Mouse (Mus musculus) brown adipose tissue, adult 24 weeks (tissue): ENCODE data around the gene Irf6. TPM values are rescaled to one million over a fixed set of nuclear protein-coding genes. Genes with fewer than 3 reads are reported as not detected.

Experiments
- H3K27ac ChIP-seq: fragments of 200-500 bp; replicated peaks from 2 replicates; pipeline ENCODE4 v1.5.1; 2012; ENCODE audit warnings: low read depth, mild to moderate bottlenecking, low read length
- H3K4me1 ChIP-seq: fragments of 200-500 bp; 2 replicates; pipeline ENCODE4 v1.6.1; 2012; ENCODE audit warnings: low read length, mixed read lengths; ENCODE audit not compliant: control insufficient read depth, insufficient read depth, insufficient read length
- H3K4me3 ChIP-seq: fragments of 200-500 bp; 2 replicates; pipeline ENCODE4 v1.5.1; 2012; ENCODE audit warnings: low read depth, mild to moderate bottlenecking, low read length, moderate library complexity; ENCODE audit not compliant: insufficient read depth
- polyA plus RNA-seq: library from polyadenylated mRNA; stranded (reverse); fragments of >200 nt; gene quantifications from 2 replicates; pipeline ENCODE4 v1.2.4, GENCODE M21; 2012; ENCODE audit not compliant: missing spikeins, insufficient read depth, insufficient read length

Irf6 gene
- 0.24 TPM in 1 of 2 replicates, not detected in the other for polyA plus RNA-seq

DNA sequence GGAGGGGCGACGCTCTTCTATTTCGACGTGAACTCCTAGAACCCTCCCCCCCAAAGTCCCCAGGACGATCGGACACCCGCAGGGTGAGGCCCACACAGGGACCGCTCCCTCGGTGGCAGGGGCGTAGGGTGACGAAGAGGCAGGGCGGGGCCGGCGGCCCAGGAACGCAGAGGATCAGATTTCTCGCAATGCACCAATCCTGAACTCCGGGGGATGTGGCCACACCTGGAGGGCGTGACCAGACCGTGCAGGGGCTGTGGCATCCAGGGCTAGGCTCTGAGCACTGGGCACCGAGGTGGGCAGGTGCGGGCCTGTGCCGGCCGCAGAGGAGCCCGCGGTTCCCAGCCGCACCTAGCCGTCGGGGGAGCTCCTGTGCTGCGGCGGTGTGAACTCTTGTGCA lies at the start of gene Irf6:
TSS of gene Irf6 (plus strand) at position 240 of the 400 bp plus-strand sequence.
- H3K4me3 ChIP-seq = peak within 1 kb of the TSS; percentile 27
- no peak within 1 kb of the TSS for H3K27ac ChIP-seq
- H3K4me1 ChIP-seq = no peaks in the 10 kb centered on the region; the same call in 1 of the 2 replicates

DNA sequence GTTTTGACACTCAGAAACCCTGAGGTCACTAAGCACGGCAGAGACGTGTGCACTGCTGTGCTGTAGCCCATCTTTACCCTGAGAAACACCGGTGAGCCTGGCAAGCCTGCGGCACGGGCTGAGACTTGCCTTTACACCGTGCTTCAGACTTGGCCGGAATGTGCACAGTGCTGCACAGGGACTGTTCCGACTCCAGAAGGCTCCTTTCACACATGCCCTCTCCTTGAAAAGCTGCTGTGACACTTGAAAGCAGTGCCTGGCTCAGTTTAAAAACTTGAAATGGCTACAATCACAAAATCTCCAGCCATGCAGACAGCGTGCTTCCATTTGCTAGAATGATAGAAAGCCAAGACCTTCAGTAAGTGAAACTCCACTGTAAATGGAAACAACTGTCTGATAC lies 40.8 kb upstream of the Irf6 start:
- Histone ChIP-seq H3K4me3 (no peak overlapping the region), H3K27ac (no peak overlapping the region), H3K4me1 (no peaks in the 10 kb centered on the region)

DNA sequence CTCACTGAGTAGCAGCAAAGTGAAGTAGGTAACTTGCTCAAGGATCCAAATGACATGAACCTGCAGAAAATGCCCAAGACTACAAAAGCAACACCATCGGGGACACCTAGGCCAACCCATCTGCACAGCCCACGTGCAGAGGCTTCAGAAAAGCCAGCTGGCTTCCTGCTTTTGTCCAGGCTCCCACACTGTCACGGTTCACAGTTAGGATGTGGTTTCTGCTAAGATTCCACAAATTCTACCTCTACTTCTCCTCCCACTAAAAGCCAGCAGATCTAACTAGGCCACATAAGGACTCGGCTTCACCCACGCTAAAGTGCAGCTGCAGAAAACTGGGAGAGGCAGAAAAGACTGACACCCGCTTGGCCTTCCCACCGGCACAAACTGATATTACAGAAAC lies 30.1 kb upstream of the Irf6 start:
- H3K4me1 ChIP-seq = no peaks in the 10 kb centered on the region
- no peak overlapping the region for H3K4me3 ChIP-seq
- H3K27ac ChIP-seq = no peak overlapping the region

DNA sequence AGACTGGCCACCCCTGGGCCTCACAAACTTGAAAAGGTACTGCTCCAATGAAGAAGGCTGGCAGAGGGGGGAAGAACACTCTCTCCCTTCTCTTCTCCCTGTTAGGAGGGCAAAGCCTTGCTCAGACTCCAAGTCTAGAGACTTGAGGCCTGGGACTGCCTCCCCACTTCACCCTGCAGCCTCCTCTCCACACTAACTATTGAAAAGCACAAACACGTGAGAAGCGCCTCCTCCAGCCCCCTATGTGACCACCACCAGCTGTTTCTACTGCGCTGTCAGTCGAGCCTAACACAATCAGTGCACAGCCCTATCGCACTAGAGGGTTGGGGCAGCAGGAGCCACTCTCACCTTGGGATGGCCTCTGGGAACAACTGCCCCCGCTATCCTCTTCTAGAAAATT lies 29.6 kb upstream of the Irf6 start:
- no peaks in the 10 kb centered on the region for H3K4me1 ChIP-seq
- H3K27ac ChIP-seq = no peak overlapping the region
- no peak overlapping the region for H3K4me3 ChIP-seq

DNA sequence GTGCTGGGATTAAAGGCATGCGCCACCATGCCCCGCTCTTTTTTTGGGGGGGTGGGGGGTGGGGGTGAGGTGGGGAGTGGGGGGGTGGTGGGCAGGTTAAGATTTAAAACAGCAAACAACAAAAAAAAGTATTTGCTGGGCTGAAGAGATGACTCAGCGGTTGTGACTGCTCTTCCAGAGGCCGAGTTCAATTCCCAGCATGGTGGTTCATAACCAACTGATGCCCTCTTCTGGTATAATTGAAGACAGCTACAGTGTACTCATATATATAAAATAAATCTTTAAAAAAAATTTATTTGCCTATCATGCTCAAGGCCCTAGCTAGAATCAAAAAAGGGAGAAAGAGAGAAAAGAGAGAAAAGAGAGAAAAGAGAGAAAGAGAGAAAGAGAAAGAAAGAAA lies 27.1 kb upstream of the Irf6 start:
- no peak overlapping the region for H3K27ac ChIP-seq
- no peaks in the 10 kb centered on the region for H3K4me1 ChIP-seq
- no peak overlapping the region for H3K4me3 ChIP-seq

DNA sequence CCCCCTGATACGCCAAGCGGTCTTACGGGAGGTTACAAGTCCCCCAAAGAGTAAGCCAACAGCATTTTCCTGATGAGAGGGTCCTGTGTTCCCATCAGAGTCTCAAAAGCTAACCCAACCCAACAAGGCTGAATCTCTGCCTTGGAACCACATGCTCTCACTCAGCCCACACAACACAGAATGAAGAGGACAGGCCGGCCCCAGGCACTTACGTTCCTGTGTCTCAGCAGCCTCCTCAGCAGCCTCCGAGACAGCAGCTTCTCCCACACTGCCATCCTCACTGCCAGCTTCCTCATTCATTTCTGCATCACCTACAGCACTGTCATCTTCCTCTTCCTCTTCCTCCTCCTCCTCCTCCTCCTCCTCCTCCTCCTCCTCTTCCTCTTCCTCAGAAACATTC lies 24.9 kb upstream of the Irf6 start:
- no peak overlapping the region for H3K27ac ChIP-seq
- no peak overlapping the region for H3K4me3 ChIP-seq
- H3K4me1 ChIP-seq = no peaks in the 10 kb centered on the region

DNA sequence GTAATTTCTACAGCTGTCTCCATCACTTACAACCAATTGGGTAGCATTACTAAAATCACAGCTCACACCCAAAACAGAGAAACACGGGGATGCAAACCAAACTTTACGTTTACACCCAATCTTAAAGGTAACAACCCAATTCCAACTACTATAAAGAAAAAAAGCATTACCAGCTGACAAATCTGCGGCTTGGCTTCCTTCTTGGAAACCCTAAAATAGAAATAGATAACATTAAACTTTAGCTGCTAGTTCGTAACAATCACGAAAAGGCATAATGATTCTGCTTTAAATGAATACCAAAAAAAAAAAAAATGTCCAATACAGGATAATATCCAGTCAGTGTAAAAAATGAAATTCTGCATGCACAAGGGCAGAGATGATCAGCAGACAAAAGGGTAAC lies 23.6 kb upstream of the Irf6 start:
- H3K4me3 ChIP-seq = peak overlapping the region; percentile 97
- no peak overlapping the region for H3K27ac ChIP-seq
- H3K4me1 ChIP-seq = no peaks in the 10 kb centered on the region

DNA sequence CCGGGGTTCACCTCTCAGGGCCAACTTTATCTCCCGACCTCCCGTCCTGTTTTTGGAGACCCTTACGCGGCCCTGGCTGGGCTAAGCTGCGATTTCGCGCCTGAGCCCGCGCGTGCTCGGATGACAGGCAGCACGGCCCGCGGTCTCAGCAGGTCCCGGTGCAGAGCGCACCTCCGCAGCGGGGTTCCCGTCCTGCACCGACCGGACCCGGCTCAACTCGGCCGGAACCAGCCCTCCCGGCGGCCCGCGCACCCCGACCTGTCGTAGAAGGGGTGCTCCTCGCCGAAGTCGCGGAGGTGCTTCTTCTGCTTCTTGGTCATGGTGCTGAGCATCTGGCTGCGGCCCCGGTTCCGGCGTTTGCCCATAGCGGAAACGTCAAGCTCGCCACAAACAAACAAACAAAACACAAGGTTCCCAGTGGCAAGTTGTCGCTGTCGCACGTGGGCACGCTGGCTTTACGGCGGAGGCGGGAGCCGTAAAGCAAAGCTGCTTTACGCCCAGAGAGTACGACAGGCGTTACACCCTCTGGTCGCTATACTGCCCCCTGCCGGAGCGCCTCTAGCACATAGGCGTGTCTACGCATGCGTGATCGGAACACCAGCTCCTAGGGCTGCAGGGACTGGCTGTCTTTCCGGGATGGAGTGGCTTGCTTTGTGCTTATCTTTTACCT lies 23.0 kb upstream of the Irf6 start, which contains the start of gene Diexf:
TSS of gene Diexf (minus strand) at position 487 of the 670 bp plus-strand sequence.
- Histone ChIP-seq H3K27ac (peak within 1 kb of the TSS; percentile 70; the same call in 1 of the 2 replicates), H3K4me3 (peak within 1 kb of the TSS; percentile 97)

DNA sequence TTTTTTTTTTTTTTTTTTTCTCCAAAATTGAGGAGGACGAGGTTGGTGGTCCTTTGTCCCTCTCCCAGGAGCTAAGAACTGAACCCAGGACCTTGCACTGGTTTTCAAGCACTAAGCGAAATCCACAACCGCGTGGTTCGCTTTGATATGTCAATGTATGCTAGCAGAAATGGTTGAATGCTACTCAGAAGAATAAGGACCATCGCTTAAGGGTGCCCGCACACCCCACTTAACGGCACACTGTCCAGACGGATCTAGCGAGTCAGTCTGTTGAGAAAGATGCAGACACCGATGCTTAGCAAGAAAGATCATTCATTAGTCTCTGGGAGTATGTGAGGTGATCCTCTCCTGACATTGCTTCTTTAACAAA lies 22.5 kb upstream of the Irf6 start:
- Histone ChIP-seq H3K4me3 (peak overlapping the region; percentile 41), H3K4me1 (no peaks in the 10 kb centered on the region)

More for the DNA sequence above, 23.0 kb upstream of the Irf6 start, which contains the start of gene Diexf:
- no peaks in the 10 kb centered on the region for H3K4me1 ChIP-seq

DNA sequence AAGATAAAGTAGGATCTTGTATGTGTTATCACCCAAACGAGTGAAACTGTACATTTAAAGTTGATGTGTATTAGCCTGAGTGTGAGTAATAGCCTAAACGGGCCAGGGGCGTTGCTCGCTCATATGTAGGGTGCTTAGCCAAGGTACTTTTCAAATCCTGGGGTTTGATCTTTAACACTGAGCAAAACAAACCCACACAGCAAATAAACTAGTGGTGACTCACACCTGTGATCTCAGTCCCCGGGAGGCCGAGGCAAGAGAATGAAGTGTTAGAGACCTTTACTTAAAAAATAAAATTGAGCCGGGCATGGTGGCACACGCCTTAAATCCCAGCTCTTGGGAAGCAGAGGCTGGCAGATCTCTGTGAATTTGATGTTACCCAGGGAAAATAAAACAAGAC lies 22.1 kb upstream of the Irf6 start:
- Histone ChIP-seq H3K27ac (no peak overlapping the region), H3K4me1 (no peaks in the 10 kb centered on the region), H3K4me3 (no peak overlapping the region)

More for the DNA sequence above, 22.5 kb upstream of the Irf6 start:
- no peak overlapping the region for H3K27ac ChIP-seq

DNA sequence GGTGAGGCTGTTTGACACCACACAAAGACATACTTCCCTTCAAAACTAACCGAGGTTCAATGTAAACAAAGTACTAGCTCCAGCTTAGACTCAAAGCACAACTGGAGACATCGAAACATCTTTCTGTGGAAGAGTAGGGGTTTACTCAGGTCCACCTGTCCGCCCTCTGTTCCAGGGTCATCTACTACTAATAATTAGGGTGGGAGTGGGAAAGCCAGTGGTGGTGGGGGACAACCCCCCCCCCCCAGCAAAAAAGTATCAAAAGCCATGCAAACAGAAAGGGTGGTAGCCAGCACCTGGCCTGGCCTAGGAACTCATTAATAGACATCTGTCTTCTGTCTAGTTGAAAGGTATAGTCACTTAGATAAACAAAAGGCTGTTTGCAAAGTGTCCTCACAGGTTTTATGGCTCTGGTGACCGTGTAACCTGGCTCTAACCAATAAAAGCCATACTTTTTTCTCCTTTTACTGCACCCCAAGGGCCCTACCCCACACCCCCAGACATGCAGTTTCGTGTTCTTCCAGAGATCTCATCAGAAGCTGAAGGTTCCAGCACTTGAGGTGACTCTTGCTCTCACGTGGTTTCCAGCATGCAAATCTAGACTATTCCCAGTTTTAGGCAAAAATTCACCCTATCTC lies 21.5 kb upstream of the Irf6 start:
- H3K27ac ChIP-seq = no peak overlapping the region
- no peaks in the 10 kb centered on the region for H3K4me1 ChIP-seq
- no peak overlapping the region for H3K4me3 ChIP-seq

DNA sequence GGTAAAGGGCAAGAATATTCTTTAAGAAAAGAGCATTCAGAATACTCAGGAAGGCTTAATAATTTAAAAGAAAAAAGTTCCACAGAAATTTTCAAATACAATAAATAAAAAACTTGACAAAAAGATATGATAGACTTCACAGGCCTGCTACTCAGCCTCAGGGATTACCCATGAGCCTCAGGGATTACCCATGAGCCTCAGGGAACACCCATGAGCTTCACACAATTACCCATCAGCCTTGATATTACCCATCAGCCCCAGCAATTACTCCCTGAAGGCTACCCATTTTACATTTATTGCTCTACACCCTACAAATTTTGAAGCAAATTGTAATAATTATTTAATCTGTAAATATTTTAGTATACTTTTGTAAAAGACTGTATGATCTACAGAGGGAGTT lies 20.5 kb upstream of the Irf6 start:
- Histone ChIP-seq H3K4me3 (no peak overlapping the region), H3K27ac (no peak overlapping the region), H3K4me1 (no peaks in the 10 kb centered on the region)

DNA sequence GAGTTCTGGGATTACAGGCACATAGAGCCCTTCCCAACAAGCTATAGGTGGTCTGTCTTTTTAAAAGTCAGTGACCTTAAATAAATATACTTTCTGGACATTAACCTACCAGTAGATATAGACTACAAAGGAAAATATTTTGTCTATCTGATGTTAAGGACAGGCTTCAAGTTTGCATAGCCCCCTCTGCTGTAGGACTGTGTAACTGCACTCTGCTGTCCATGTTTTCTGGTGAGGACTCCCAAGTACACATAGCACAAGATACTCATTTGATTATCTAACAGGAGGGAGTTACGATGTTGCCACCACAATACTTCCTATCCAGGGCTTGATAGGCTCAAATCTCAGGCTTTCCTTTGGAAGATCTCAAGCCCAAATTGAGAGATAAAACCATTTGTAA lies 19.2 kb upstream of the Irf6 start:
- H3K4me3 ChIP-seq = no peak overlapping the region
- H3K27ac ChIP-seq = no peak overlapping the region
- no peaks in the 10 kb centered on the region for H3K4me1 ChIP-seq

DNA sequence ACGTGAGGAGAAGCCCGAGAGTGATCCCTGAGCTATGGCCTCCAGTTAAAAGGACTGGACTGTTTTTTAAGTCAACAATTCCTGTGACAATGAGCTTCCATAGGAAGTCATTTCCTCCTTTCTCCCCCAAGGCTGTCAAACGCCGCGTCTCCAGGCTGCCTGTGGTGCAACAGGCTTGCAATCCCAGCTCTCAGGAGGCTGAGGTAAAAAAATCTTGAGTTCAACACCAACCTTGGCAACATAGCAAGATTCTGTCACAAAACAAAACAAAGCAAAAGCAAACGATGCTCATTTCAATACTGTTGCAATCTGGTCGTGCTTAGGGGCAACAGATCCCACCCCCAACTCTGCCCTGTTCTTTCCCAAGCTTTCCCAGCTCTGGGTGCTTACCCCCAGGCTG lies 14.8 kb upstream of the Irf6 start:
- Histone ChIP-seq H3K4me3 (no peak overlapping the region), H3K27ac (no peak overlapping the region), H3K4me1 (no peaks in the 10 kb centered on the region)

DNA sequence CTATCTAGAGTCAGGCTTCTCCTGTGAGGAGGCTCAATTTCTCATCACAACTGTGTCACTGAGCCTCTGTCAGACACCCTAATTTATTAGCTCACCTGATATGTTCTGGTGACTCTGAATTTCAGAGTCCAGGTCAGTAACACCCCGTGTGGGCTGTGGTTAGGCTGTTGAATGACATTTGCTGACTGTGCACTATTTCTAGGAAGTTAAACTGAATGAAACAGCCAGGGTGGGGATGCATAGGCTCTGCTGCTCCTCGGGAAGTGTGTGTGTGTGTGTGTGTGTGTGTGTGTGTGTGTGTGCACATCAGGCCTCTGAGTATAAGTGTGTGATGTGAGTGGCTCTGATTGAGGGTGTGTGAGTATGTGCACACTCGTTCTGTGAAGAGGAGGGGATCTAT lies 14.2 kb upstream of the Irf6 start:
- Histone ChIP-seq H3K27ac (no peak overlapping the region), H3K4me1 (no peaks in the 10 kb centered on the region), H3K4me3 (no peak overlapping the region)

DNA sequence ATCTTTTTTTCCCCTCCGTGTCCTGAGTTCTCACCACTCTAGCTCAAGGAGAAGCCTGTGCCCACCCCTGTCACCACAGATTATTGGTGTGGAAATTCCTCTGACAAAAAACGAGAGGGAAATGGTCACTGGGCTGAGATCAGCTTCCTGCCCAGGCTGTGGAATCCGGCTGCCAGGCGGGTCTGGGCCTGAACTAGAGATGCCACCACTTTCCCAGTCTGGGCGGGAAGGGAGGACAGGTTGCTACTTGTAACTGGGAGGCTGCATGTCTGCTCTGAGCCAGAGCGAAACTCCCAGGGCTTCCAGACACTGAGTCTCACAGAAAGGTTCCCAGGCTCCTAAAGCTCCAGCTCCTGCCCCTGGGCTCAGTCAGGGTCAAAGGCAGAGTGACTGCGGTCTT lies 11.8 kb upstream of the Irf6 start:
- Histone ChIP-seq H3K27ac (no peak overlapping the region), H3K4me1 (no peaks in the 10 kb centered on the region), H3K4me3 (no peak overlapping the region)
